Mouse (Mus musculus) kidney, embryonic 15.5 days (tissue): ENCODE measurements at regions not wholly inside any gene's neighbourhood (a gene's known extent, or its start where the extent isn't known, plus 50 kb on each side); places are given as distances from the start of the nearest gene placed in this dataset.

ENCODE experiments used
- ATAC-seq: fragments of 200-750 bp; cut with Nextera tagmentation; replicated peaks from 2 replicates; pipeline ENCODE4 v1.8.0; 2017; ENCODE audit warnings: moderate TSS enrichment; ENCODE audit not compliant: low FRiP score
- H3K27ac ChIP-seq: fragments of 300-500 bp; sonication (generic); 2 replicates; pipeline ENCODE4 v1.5.1; 2015; ENCODE audit warnings: mild to moderate bottlenecking, inconsistent platforms
- H3K27me3 ChIP-seq: fragments of 300-500 bp; sonication (generic); 2 replicates; pipeline ENCODE4 v1.6.1; 2015; ENCODE audit warnings: inconsistent platforms
- H3K36me3 ChIP-seq: fragments of 300-500 bp; sonication (generic); 2 replicates; pipeline ENCODE4 v1.6.1; 2015; ENCODE audit warnings: inconsistent platforms
- H3K4me1 ChIP-seq: fragments of 300-500 bp; sonication (generic); 2 replicates; pipeline ENCODE4 v1.6.1; 2015; ENCODE audit warnings: inconsistent platforms
- H3K4me2 ChIP-seq: fragments of 300-500 bp; sonication (generic); 2 replicates; pipeline ENCODE4 v1.6.1; 2015; ENCODE audit warnings: moderate library complexity, mild to moderate bottlenecking, inconsistent platforms
- H3K4me3 ChIP-seq: fragments of 300-500 bp; sonication (generic); replicated peaks from 2 replicates; pipeline ENCODE4 v1.5.1; 2015; ENCODE audit warnings: mild to moderate bottlenecking, inconsistent platforms
- H3K9ac ChIP-seq: fragments of 300-500 bp; sonication (generic); 2 replicates; pipeline ENCODE4 v1.6.1; 2015; ENCODE audit warnings: mild to moderate bottlenecking, inconsistent platforms
- H3K9me3 ChIP-seq: fragments of 300-500 bp; sonication (generic); replicated peaks from 2 replicates; pipeline ENCODE4 v1.6.1; 2016; ENCODE audit warnings: inconsistent platforms
- WGBS: fragments of 180-500 bp; shearing (Covaris S2); methylation state at CpG from one replicate; pipeline ENCODE4 v1.1.7; 2015; ENCODE audit warnings: mixed read lengths; 5-methylcytosine and 5-hydroxymethylcytosine counted together

DNA sequence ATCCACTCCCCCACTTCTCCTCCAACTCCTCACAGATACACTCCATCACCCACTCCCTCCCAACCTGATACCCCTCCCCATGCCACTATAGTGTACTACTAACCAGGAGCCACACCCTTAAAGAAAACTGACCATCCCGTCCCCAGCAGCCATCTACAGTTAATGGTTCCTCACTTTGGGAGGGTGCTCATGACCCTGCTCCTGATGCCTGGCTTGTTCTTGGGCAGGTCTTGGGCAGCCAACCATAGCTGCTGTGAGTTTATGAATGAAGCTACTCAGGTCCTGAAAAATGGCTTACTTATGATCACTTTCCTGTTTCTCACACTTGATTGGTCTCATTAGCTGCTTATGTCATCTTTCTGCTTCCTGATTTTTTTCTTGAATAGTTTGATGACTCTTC lies 377.9 kb upstream of the Gm5148 start:
- ATAC-seq = no peak
- no peak overlapping the region for H3K27ac ChIP-seq
- no peaks in the 10 kb centered on the region for H3K9me3 ChIP-seq
- H3K4me3 ChIP-seq = no peak overlapping the region
- H3K27me3 ChIP-seq = no peaks in the 10 kb centered on the region
- WGBS = 71% methylated on average over 1 of the region's 1 CpGs
- H3K9ac ChIP-seq = no peak overlapping the region
- H3K4me1 ChIP-seq = no peaks in the 10 kb centered on the region
- no peaks in the 10 kb centered on the region for H3K36me3 ChIP-seq
- H3K4me2 ChIP-seq = no peak overlapping the region

DNA sequence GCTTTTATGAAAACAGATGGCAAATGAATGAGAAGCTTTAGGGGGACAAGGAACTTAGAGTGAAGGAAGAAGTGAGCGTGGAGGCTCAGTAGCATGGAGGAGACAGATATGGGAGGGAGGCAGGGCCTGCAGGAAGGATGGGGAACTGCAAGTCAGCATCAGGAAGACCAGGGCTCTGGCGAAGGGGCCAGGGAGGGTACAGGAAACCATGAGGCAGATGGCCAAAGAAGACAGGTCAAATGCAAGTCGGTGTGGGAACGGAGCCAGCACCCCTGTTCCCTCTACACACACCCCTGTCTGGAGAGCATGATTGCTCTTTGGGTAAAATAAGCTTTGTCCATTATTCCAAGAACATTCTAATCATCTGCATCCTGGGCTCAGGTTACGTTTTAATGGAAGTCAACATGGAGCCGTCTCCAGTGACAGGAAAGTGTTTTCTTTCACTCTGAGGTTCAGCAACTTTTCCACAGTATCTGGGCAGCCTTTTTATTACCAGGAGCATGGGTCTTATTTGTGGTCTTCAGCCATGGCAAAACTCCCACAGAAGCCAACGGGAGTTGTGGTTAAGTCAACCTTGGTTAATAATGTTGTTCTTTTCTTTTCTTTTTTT lies 370.2 kb upstream of the Gm5148 start:
- Histone ChIP-seq H3K9ac (no peak overlapping the region), H3K4me3 (no peak overlapping the region), H3K4me2 (no peak overlapping the region), H3K9me3 (no peaks in the 10 kb centered on the region; the same call in 1 of the 2 replicates), H3K27me3 (no peaks in the 10 kb centered on the region), H3K27ac (peak overlapping the region; percentile 48; the same call in 1 of the 2 replicates), H3K4me1 (0 out of 2 replicates have a peak, but pooled peaks cover 3% of the 10 kb centered on the region), H3K36me3 (no peaks in the 10 kb centered on the region)
- peak; percentile 85 for ATAC-seq
- 32% methylated on average over 7 of the region's 7 CpGs for WGBS

DNA sequence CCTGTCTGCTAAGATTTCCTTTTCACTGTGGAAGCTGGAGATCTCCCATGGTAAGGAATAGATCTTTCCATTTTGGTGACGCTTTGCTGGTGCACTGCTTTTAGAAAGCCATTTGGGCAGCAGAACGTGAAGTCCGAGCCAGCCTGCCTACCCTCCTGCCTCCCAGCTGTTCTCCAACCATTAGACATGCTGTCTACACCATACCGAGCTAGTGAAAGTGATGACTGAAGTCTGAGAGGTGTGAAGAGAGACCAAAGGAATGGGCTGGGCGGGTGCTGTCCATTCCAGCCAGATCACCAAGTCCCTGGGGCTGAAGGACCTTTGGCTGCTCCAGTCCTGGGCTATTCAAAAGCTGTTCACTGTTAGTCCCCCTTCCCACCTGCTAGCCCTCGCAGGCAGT lies 360.3 kb upstream of the Gm5148 start:
- H3K36me3 ChIP-seq = no peaks in the 10 kb centered on the region
- H3K27me3 ChIP-seq = no peaks in the 10 kb centered on the region
- ATAC-seq = no peak
- no peak overlapping the region for H3K4me2 ChIP-seq
- 29% methylated on average over 6 of the region's 6 CpGs for WGBS
- H3K9ac ChIP-seq = no peak overlapping the region
- no peaks in the 10 kb centered on the region for H3K9me3 ChIP-seq
- H3K4me3 ChIP-seq = no peak overlapping the region
- H3K4me1 ChIP-seq = 0 out of 2 replicates have a peak, but pooled peaks cover 2% of the 10 kb centered on the region
- H3K27ac ChIP-seq = no peak overlapping the region

- no peak overlapping the region for H3K27ac ChIP-seq
- no peaks in the 10 kb centered on the region for H3K36me3 ChIP-seq
- no peaks in the 10 kb centered on the region for H3K9me3 ChIP-seq
- WGBS = 86% methylated on average over 11 of the region's 11 CpGs
- H3K9ac ChIP-seq = no peak overlapping the region
- H3K4me3 ChIP-seq = no peak overlapping the region
- no peaks in the 10 kb centered on the region for H3K27me3 ChIP-seq
- H3K4me1 ChIP-seq = 0 out of 2 replicates have a peak, but pooled peaks cover 2% of the 10 kb centered on the region
- no peak overlapping the region for H3K4me2 ChIP-seq
- no peak for ATAC-seq
These were observed 358.1 kb upstream of the Gm5148 start for GRCm38 (mm10) chr3:38082386-38082785.

GRCm38 (mm10) chr3:38076835-38077234 lies 352.5 kb upstream of the Gm5148 start:
- H3K4me3 ChIP-seq = no peak overlapping the region
- 85% methylated on average over 1 of the region's 1 CpGs for WGBS

GRCm38 (mm10) chr3:38073946-38074345 lies 349.7 kb upstream of the Gm5148 start:
- H3K4me2 ChIP-seq = no peak overlapping the region
- whole genome bisulfite sequencing = 77% methylated on average over 4 of the region's 4 CpGs

More at GRCm38 (mm10) chr3:38076835-38077234, 352.5 kb upstream of the Gm5148 start:
- Histone ChIP-seq H3K9me3 (no peaks in the 10 kb centered on the region), H3K36me3 (no peaks in the 10 kb centered on the region), H3K4me2 (no peak overlapping the region), H3K27me3 (no peaks in the 10 kb centered on the region), H3K9ac (no peak overlapping the region), H3K27ac (no peak overlapping the region), H3K4me1 (no peaks in the 10 kb centered on the region)
- no peak for ATAC-seq

GRCm38 (mm10) chr3:38055627-38056026 lies 331.3 kb upstream of the Gm5148 start:
- ATAC-seq = no peak
- H3K4me1 ChIP-seq = peaks cover 6% of the 10 kb centered on the region; the same call in 1 of the 2 replicates
- H3K4me2 ChIP-seq = no peak overlapping the region
- no peaks in the 10 kb centered on the region for H3K27me3 ChIP-seq
- no peaks in the 10 kb centered on the region for H3K9me3 ChIP-seq
- no peak overlapping the region for H3K4me3 ChIP-seq
- H3K36me3 ChIP-seq = no peaks in the 10 kb centered on the region
- H3K27ac ChIP-seq = no peak overlapping the region
- 45% methylated on average over 9 of the region's 9 CpGs for WGBS
- H3K9ac ChIP-seq = no peak overlapping the region

More at GRCm38 (mm10) chr3:38073946-38074345, 349.7 kb upstream of the Gm5148 start:
- no peak overlapping the region for H3K4me3 ChIP-seq
- no peak for ATAC-seq
- H3K27ac ChIP-seq = no peak overlapping the region
- no peaks in the 10 kb centered on the region for H3K27me3 ChIP-seq
- no peaks in the 10 kb centered on the region for H3K9me3 ChIP-seq
- no peaks in the 10 kb centered on the region for H3K36me3 ChIP-seq
- H3K9ac ChIP-seq = no peak overlapping the region
- no peaks in the 10 kb centered on the region for H3K4me1 ChIP-seq

- 92% methylated on average over 7 of the region's 7 CpGs for WGBS
- H3K4me1 ChIP-seq = peaks cover 24% of the 10 kb centered on the region
These were observed 328.7 kb upstream of the Gm5148 start for GRCm38 (mm10) chr3:38052941-38053340.

GRCm38 (mm10) chr3:38051748-38052147 lies 327.5 kb upstream of the Gm5148 start:
- Histone ChIP-seq H3K9ac (no peak overlapping the region), H3K27me3 (no peaks in the 10 kb centered on the region), H3K4me2 (no peak overlapping the region), H3K27ac (0 out of 2 replicates have a peak overlapping the region, but pooled peaks have one; percentile 35), H3K4me3 (no peak overlapping the region), H3K9me3 (no peaks in the 10 kb centered on the region), H3K4me1 (peaks cover 29% of the 10 kb centered on the region), H3K36me3 (no peaks in the 10 kb centered on the region)
- WGBS = 89% methylated on average over 11 of the region's 11 CpGs
- ATAC-seq = no peak

More at GRCm38 (mm10) chr3:38052941-38053340, 328.7 kb upstream of the Gm5148 start:
- no peak overlapping the region for H3K4me3 ChIP-seq
- H3K27ac ChIP-seq = no peak overlapping the region
- no peak overlapping the region for H3K4me2 ChIP-seq
- ATAC-seq = no peak
- no peaks in the 10 kb centered on the region for H3K36me3 ChIP-seq
- H3K9ac ChIP-seq = no peak overlapping the region
- H3K27me3 ChIP-seq = no peaks in the 10 kb centered on the region
- no peaks in the 10 kb centered on the region for H3K9me3 ChIP-seq

DNA sequence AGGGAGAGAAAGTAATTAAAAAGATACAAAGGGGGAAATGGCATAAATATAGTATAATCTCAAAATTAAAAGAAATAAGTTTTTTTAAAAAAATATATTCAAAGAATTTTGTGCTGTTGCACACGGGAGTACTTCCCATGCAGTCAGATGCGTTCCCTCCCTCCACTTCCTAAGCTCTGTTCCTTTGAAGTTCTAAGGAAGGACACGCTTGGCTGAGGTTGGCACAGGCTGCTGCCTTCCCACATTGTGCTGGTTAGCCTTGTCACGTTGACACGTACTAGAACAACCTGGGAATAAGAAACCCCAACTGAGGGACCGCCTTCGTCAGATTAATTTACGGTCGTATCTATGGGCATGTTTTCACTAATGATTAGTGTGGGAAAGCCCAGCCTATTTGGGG lies 326.6 kb upstream of the Gm5148 start:
- no peak overlapping the region for H3K9ac ChIP-seq
- H3K27ac ChIP-seq = peak overlapping the region; percentile 35; the same call in 1 of the 2 replicates
- no peaks in the 10 kb centered on the region for H3K27me3 ChIP-seq
- H3K9me3 ChIP-seq = no peaks in the 10 kb centered on the region
- H3K4me3 ChIP-seq = no peak overlapping the region
- 27% methylated on average over 9 of the region's 9 CpGs for WGBS
- ATAC-seq = peak; percentile 88
- peaks cover 32% of the 10 kb centered on the region for H3K4me1 ChIP-seq
- H3K36me3 ChIP-seq = no peaks in the 10 kb centered on the region
- no peak overlapping the region for H3K4me2 ChIP-seq

GRCm38 (mm10) chr3:38050366-38050765 lies 326.1 kb upstream of the Gm5148 start:
- H3K27me3 ChIP-seq = no peaks in the 10 kb centered on the region
- no peak overlapping the region for H3K4me2 ChIP-seq
- 45% methylated on average over 1 of the region's 1 CpGs for WGBS
- no peak overlapping the region for H3K9ac ChIP-seq
- no peaks in the 10 kb centered on the region for H3K9me3 ChIP-seq
- peak overlapping the region; percentile 76; the same call in 1 of the 2 replicates for H3K27ac ChIP-seq
- ATAC-seq = no peak; the same call in 1 of the 2 replicates
- peaks cover 36% of the 10 kb centered on the region for H3K4me1 ChIP-seq
- H3K36me3 ChIP-seq = no peaks in the 10 kb centered on the region
- no peak overlapping the region for H3K4me3 ChIP-seq

GRCm38 (mm10) chr3:38049290-38049689 lies 325.0 kb upstream of the Gm5148 start:
- Histone ChIP-seq H3K36me3 (no peaks in the 10 kb centered on the region), H3K4me3 (no peak overlapping the region), H3K9me3 (no peaks in the 10 kb centered on the region), H3K27ac (peak overlapping the region; percentile 76), H3K27me3 (no peaks in the 10 kb centered on the region), H3K4me1 (peaks cover 36% of the 10 kb centered on the region), H3K9ac (no peak overlapping the region), H3K4me2 (no peak overlapping the region)
- WGBS = 39% methylated on average over 2 of the region's 2 CpGs
- 0 out of 2 replicates have a peak, but pooled peaks have one; percentile 34 for ATAC-seq
